Mouse (Mus musculus): ENCODE data around the gene Fopnl. TPM values are rescaled to one million over a fixed set of nuclear protein-coding genes. Genes with fewer than 3 reads are reported as not detected.

Gene Fopnl
- total and polyA plus RNA-seq, 3 experiments = 44.8 to 46.9 TPM; not detected in 1

- Histone ChIP-seq H3K27ac (ENCODE audit: control insufficient read depth, low read depth, low read length) (no peak overlapping the region), H3K4me3 (ENCODE audit: control insufficient read depth in 1 of 2, insufficient read depth in 1 of 2, low read depth in 2 of 2, low read length in 2 of 2) (no peak overlapping the region)
Measured at GRCm38 (mm10) chr16:14264504-14264903, 52.7 kb downstream of the Fopnl start.

DNA sequence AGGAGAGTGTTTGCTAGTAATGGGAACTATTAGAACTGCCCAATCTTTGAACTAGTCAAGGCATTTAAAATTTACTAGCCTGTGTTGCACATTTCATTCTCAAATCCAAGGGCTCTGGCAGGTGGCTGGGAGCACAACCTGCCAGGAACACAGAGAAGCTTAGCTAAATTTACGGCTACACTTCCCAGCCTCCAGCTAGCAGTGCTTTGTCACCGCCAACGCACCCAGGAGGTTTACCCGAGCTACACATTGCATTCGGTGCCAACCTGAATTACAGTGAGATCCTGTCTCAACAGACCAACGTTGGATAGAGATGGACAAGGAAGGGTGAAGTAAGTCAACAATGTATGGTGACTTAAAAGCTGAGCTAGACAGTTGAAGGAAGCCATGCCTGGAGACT lies 54.0 kb downstream of the Fopnl start:
- no peak for DNase-seq (ENCODE audit: low read depth, low spot score)
- H3K27ac ChIP-seq (ENCODE audit: control insufficient read depth, low read depth, low read length) = no peak overlapping the region

More at GRCm38 (mm10) chr16:14264504-14264903, 52.7 kb downstream of the Fopnl start:
- no peaks in the 10 kb centered on the region for H3K9me3 ChIP-seq (replicated peaks; ENCODE audit: insufficient read depth, low read length)
- H3K79me2 ChIP-seq (ENCODE audit: control insufficient read depth, insufficient read depth, low read length, poor library complexity) = no peaks in the 10 kb centered on the region
- H3K27me3 ChIP-seq (ENCODE audit: control insufficient read depth in 1 of 2, insufficient read depth in 2 of 2, low read length in 2 of 2) = peaks cover 0 to 5% of the 10 kb centered on the region in 2 experiments; a peak in 3 of 4 replicates
- TF ChIP-seq JUND (IDR thresholded peaks at IDR 0.05; ENCODE audit: low read depth, low read length) = no peak
- TF ChIP-seq ETS1 (IDR thresholded peaks at IDR 0.05; ENCODE audit: low read depth, low read length) = no peak
- no peak for TF ChIP-seq MAZ (IDR thresholded peaks at IDR 0.05; ENCODE audit: low read depth, low read length)
- no peak for TF ChIP-seq GATA1 (IDR thresholded peaks at IDR 0.05; ENCODE audit: low read depth, low read length)
- no peak for TF ChIP-seq RCOR1 (IDR thresholded peaks at IDR 0.05; ENCODE audit: low read depth, low read length)
- no peak for TF ChIP-seq USF1 (IDR thresholded peaks at IDR 0.05; ENCODE audit: low read depth, low read length)
- no peak for TF ChIP-seq TCF12 (IDR thresholded peaks at IDR 0.05; ENCODE audit: low read depth, low read length)
- TF ChIP-seq MXI1 (IDR thresholded peaks at IDR 0.05; ENCODE audit: low read depth, low read length) = no peak
- no peak for TF ChIP-seq MYC (IDR thresholded peaks at IDR 0.05; ENCODE audit: low read depth, low read length)
- no peak for TF ChIP-seq TAL1 (IDR thresholded peaks at IDR 0.05; ENCODE audit: low read length)
- no peak for DNase-seq (ENCODE audit: low read depth, low spot score)
- H3K4me1 ChIP-seq (ENCODE audit: control insufficient read depth in 1 of 2, insufficient read depth in 2 of 2, low read length in 2 of 2) = peaks cover 0 to 9% of the 10 kb centered on the region in 2 experiments; a peak in 1 of 4 replicates
- no peaks in the 10 kb centered on the region; a peak in 1 of 4 replicates for H3K36me3 ChIP-seq (ENCODE audit: control insufficient read depth in 1 of 2, insufficient read depth in 2 of 2, low read length in 2 of 2)
- H3K9ac ChIP-seq (ENCODE audit: control insufficient read depth, low read depth, low read length, poor library complexity, severe bottlenecking) = no peak overlapping the region

DNA sequence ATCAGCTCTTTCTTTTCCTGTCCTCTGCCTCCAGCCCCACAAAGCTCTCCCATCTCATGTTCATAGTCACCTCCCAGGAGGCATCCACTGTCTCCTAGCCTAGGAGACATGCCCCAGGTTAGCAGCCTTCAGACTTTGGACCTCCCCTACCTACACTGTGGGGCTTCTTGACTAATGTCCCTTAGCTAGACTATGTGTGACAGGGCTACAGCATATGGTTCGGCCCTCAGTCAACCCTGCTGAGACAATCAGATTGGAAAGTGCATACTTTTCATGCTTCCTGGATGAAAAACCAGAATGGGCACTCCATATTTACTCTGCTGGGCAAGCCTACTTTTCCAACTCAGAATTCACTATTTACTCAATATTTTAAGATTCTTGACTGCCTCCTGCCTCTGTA lies 54.8 kb downstream of the Fopnl start:
- no peaks in the 10 kb centered on the region for H3K9me3 ChIP-seq (replicated peaks; ENCODE audit: insufficient read depth, low read length)
- no peaks in the 10 kb centered on the region for H3K27me3 ChIP-seq (ENCODE audit: control insufficient read depth in 1 of 2, insufficient read depth in 2 of 2, low read length in 2 of 2)
- no peak for DNase-seq (ENCODE audit: low read depth, low spot score)
- no peak overlapping the region for H3K4me3 ChIP-seq (ENCODE audit: control insufficient read depth in 1 of 2, insufficient read depth in 1 of 2, low read depth in 2 of 2, low read length in 2 of 2)
- H3K36me3 ChIP-seq (ENCODE audit: control insufficient read depth in 1 of 2, insufficient read depth in 2 of 2, low read length in 2 of 2) = no peaks in the 10 kb centered on the region; a peak in 1 of 4 replicates
- no peak overlapping the region for H3K27ac ChIP-seq (ENCODE audit: control insufficient read depth, low read depth, low read length)
- peaks cover 0 to 7% of the 10 kb centered on the region in 2 experiments; a peak in 1 of 4 replicates for H3K4me1 ChIP-seq (ENCODE audit: control insufficient read depth in 1 of 2, insufficient read depth in 2 of 2, low read length in 2 of 2)
- no peak overlapping the region for H3K9ac ChIP-seq (ENCODE audit: control insufficient read depth, low read depth, low read length, poor library complexity, severe bottlenecking)
- H3K79me2 ChIP-seq (ENCODE audit: control insufficient read depth, insufficient read depth, low read length, poor library complexity) = no peaks in the 10 kb centered on the region
- no peak for TF ChIP-seq CHD1 (IDR thresholded peaks at IDR 0.05; ENCODE audit: low read depth, low read length)
- TF ChIP-seq CHD2 (IDR thresholded peaks at IDR 0.05; ENCODE audit: low read length) = no peak
- no peak for TF ChIP-seq ZMIZ1 (IDR thresholded peaks at IDR 0.05; ENCODE audit: low read depth, low read length)
- TF ChIP-seq POLR2AphosphoS5 (IDR thresholded peaks at IDR 0.05; ENCODE audit: borderline replicate concordance, low read depth, low read length) = no peak
- TF ChIP-seq ELF1 (IDR thresholded peaks at IDR 0.05; ENCODE audit: low read depth, low read length) = no peak
- TF ChIP-seq TBP (IDR thresholded peaks at IDR 0.05; ENCODE audit: low read depth, low read length) = no peak
- TF ChIP-seq RAD21 (IDR thresholded peaks at IDR 0.05; ENCODE audit: low read depth, low read length) = no peak
- no peak for TF ChIP-seq POLR2A (IDR thresholded peaks at IDR 0.05; ENCODE audit: control insufficient read depth in 1 of 2, insufficient read depth in 1 of 2, low read depth in 1 of 2, low read length in 2 of 2, poor library complexity in 1 of 2)
- no peak for TF ChIP-seq USF2 (IDR thresholded peaks at IDR 0.05; ENCODE audit: borderline replicate concordance in 1 of 2, insufficient read depth in 1 of 2, low read depth in 1 of 2, low read length in 2 of 2)
- TF ChIP-seq NELFE (IDR thresholded peaks at IDR 0.05; ENCODE audit: low read depth, low read length) = no peak
- TF ChIP-seq MXI1 (IDR thresholded peaks at IDR 0.05; ENCODE audit: low read depth, low read length) = no peak
- no peak for TF ChIP-seq CTCF (IDR thresholded peaks at IDR 0.05 in 2 of 3, conservative IDR thresholded peaks at IDR 0.05 in 1 of 3; ENCODE audit: control insufficient read depth in 1 of 3, insufficient read depth in 1 of 3, low read depth in 2 of 3, low read length in 3 of 3, poor library complexity in 1 of 3, severe bottlenecking in 1 of 3)
- no peak for TF ChIP-seq TAL1 (IDR thresholded peaks at IDR 0.05; ENCODE audit: low read length)
- no peak for TF ChIP-seq UBTF (IDR thresholded peaks at IDR 0.05; ENCODE audit: borderline replicate concordance, insufficient read depth, low read depth, low read length)
- TF ChIP-seq EP300 (IDR thresholded peaks at IDR 0.05; ENCODE audit: low read depth in 1 of 2, low read length in 2 of 2) = no peak
- TF ChIP-seq SIN3A (IDR thresholded peaks at IDR 0.05; ENCODE audit: low read length) = no peak

More for the DNA sequence above, 54.0 kb downstream of the Fopnl start:
- H3K9ac ChIP-seq (ENCODE audit: control insufficient read depth, low read depth, low read length, poor library complexity, severe bottlenecking) = no peak overlapping the region
- TF ChIP-seq RCOR1 (IDR thresholded peaks at IDR 0.05; ENCODE audit: low read depth, low read length) = no peak
- no peak for TF ChIP-seq ZKSCAN1 (IDR thresholded peaks at IDR 0.05; ENCODE audit: low read depth, low read length)
- no peak for TF ChIP-seq SIN3A (IDR thresholded peaks at IDR 0.05; ENCODE audit: low read length)
- no peak for TF ChIP-seq GABPA (IDR thresholded peaks at IDR 0.05; ENCODE audit: low read depth, low read length)
- TF ChIP-seq MYB (IDR thresholded peaks at IDR 0.05; ENCODE audit: low read depth, low read length) = no peak
- TF ChIP-seq HCFC1 (IDR thresholded peaks at IDR 0.05; ENCODE audit: low read depth, low read length) = no peak
- no peak for TF ChIP-seq USF1 (IDR thresholded peaks at IDR 0.05; ENCODE audit: low read depth, low read length)
- TF ChIP-seq MEF2A (IDR thresholded peaks at IDR 0.05; ENCODE audit: extremely low read depth, insufficient replicate concordance, low read depth, low read length, poor library complexity, severe bottlenecking) = no peak
- no peaks in the 10 kb centered on the region; a peak in 1 of 4 replicates for H3K36me3 ChIP-seq (ENCODE audit: control insufficient read depth in 1 of 2, insufficient read depth in 2 of 2, low read length in 2 of 2)
- H3K27me3 ChIP-seq (ENCODE audit: control insufficient read depth in 1 of 2, insufficient read depth in 2 of 2, low read length in 2 of 2) = peaks cover 0 to 2% of the 10 kb centered on the region in 2 experiments; a peak in 1 of 4 replicates
- no peaks in the 10 kb centered on the region for H3K79me2 ChIP-seq (ENCODE audit: control insufficient read depth, insufficient read depth, low read length, poor library complexity)
- no peak overlapping the region for H3K4me3 ChIP-seq (ENCODE audit: control insufficient read depth in 1 of 2, insufficient read depth in 1 of 2, low read depth in 2 of 2, low read length in 2 of 2)
- H3K4me1 ChIP-seq (ENCODE audit: control insufficient read depth in 1 of 2, insufficient read depth in 2 of 2, low read length in 2 of 2) = peaks cover 0 to 9% of the 10 kb centered on the region in 2 experiments; a peak in 1 of 4 replicates
- H3K9me3 ChIP-seq (replicated peaks; ENCODE audit: insufficient read depth, low read length) = no peaks in the 10 kb centered on the region

Data from MEL (cell line).